Mouse (Mus musculus) limb, embryonic 13.5 days (tissue): ENCODE data around the gene Usp15. TPM values are rescaled to one million over a fixed set of nuclear protein-coding genes. Genes with fewer than 3 reads are reported as not detected.
A peak's percentile ranks its signal among the peaks of the same experiment; 100 is the strongest.
"Not testable (repeated sequence)": the region's sequence is repeated elsewhere in the genome, so short reads cannot be mapped to it uniquely, and the experiment has no call there.

ENCODE experiments used
- ATAC-seq: fragments of 200-750 bp; cut with Nextera tagmentation; 2 replicates; pipeline ENCODE4 v1.8.0; 2017; ENCODE audit warnings: low read depth, moderate number of reproducible peaks, moderate TSS enrichment; ENCODE audit not compliant: low FRiP score
- H3K27ac ChIP-seq: fragments of 300-500 bp; sonication (generic); 2 replicates; pipeline ENCODE4 v1.5.1; 2015; ENCODE audit warnings: inconsistent platforms, mild to moderate bottlenecking, moderate library complexity
- H3K27me3 ChIP-seq: fragments of 300-500 bp; sonication (generic); 2 replicates; pipeline ENCODE4 v1.6.1; 2015; ENCODE audit warnings: mild to moderate bottlenecking, inconsistent platforms
- H3K36me3 ChIP-seq: fragments of 300-500 bp; sonication (generic); 2 replicates; pipeline ENCODE4 v1.6.1; 2015; ENCODE audit warnings: inconsistent platforms, mild to moderate bottlenecking, moderate library complexity
- H3K4me1 ChIP-seq: fragments of 300-500 bp; sonication (generic); 2 replicates; pipeline ENCODE4 v1.6.1; 2015; ENCODE audit warnings: inconsistent platforms
- H3K4me2 ChIP-seq: fragments of 300-500 bp; sonication (generic); replicated peaks from 2 replicates; pipeline ENCODE4 v1.6.1; 2015; ENCODE audit warnings: inconsistent platforms, mild to moderate bottlenecking, moderate library complexity
- H3K4me3 ChIP-seq: fragments of 300-500 bp; sonication (generic); 2 replicates; pipeline ENCODE4 v1.5.1; 2015; ENCODE audit warnings: moderate library complexity, mild to moderate bottlenecking, inconsistent platforms
- H3K9ac ChIP-seq: fragments of 300-500 bp; sonication (generic); 2 replicates; pipeline ENCODE4 v1.6.1; 2015; ENCODE audit warnings: mild to moderate bottlenecking, inconsistent platforms
- H3K9me3 ChIP-seq: fragments of 300-500 bp; sonication (generic); 2 replicates; pipeline ENCODE4 v1.6.1; 2016; ENCODE audit warnings: inconsistent platforms
- WGBS: fragments of 180-500 bp; shearing (Covaris S2); methylation state at CpG from one replicate; pipeline ENCODE4 v1.1.7; 2015; 5-methylcytosine and 5-hydroxymethylcytosine counted together
- polyA plus RNA-seq: library from polyadenylated mRNA; unstranded; fragments of >200 nt; fragmentation: Nextera tagmentation; extraction: Ambion mirVana; gene quantifications from 2 replicates; pipeline ENCODE4 v1.2.1, GENCODE M21; 2015

Gene Usp15
- polyA plus RNA-seq, result 60.6 and 64.0 TPM in 2 replicates

DNA sequence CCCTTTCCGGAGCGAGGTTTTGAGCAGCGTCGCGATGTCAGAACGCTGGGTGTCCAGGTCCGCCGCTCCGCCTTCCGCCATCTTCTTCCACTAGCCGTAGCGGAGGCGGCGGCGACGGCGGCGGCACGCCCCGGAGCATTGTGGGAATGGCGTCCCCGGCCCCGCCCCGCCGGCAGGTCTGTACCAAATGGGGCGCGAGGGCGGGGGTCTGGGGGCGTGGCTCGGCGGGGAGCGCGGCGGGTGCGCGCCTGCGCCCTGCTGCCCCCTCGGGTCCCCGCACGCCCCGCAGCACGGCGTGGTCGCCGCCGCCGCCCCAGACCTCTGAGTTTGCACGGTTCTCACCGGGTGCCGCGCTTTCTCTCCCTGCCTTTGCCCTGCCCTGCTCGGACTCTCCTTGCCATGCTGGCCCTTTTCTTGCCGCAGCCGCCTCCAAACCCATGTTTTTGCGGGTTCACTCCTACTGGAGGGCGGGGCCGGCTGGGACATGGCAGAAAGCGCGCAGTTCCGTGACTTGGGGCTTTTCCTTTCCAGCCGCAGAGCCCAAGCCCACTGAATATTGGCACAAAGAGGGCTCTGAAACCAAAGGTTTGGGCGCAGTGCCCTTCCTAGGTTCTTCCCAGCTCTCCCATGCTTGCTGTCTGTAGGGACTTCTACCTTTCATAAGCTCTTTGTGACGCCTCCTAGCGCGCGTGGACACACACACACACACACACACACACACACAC is at the start of gene Usp15:
Gene Usp15, minus strand, starts transcription at position 161 of the 725 bp plus-strand sequence.
- Histone ChIP-seq H3K27me3 (no peaks in the 10 kb centered on the region), H3K9ac (peak within 1 kb of the TSS; percentile 89), H3K36me3 (no peaks in the 10 kb centered on the region), H3K4me2 (peak within 1 kb of the TSS; percentile 66), H3K4me3 (peak within 1 kb of the TSS; percentile 95), H3K4me1 (peaks cover 11% of the 10 kb centered on the region), H3K9me3 (no peaks in the 10 kb centered on the region), H3K27ac (peak within 1 kb of the TSS; percentile 88)
- ATAC-seq, result peak; percentile 94
- WGBS, result 1% methylated on average over 66 of the region's 66 CpGs

DNA sequence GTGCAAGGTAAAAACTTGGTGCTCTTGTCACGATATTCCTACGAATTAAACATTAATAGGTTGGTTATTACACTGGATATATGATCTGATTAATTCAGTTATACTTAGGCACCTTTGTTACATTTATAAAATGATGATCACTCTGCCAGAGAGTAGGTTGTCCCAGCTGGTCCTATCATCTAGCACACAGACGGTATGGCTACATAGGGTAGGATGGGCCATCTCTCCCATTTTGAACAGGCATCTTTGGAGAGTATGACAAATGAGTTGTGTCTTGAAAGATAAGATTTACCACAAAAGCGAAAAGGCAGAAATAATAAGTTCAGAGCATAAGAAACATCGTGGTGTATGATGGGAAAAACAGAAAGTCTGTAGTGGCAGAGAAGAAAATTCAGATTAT is 32.6 kb upstream of the Usp15 start:
- 87% methylated on average over 5 of the region's 5 CpGs for WGBS
- no peak overlapping the region for H3K4me2 ChIP-seq
- no peaks in the 10 kb centered on the region for H3K36me3 ChIP-seq
- H3K9ac ChIP-seq, result no peak overlapping the region
- H3K4me1 ChIP-seq, result no peaks in the 10 kb centered on the region
- H3K4me3 ChIP-seq, result no peak overlapping the region
- H3K27me3 ChIP-seq, result no peaks in the 10 kb centered on the region
- H3K27ac ChIP-seq, result no peak overlapping the region
- ATAC-seq, result no peak
- no peaks in the 10 kb centered on the region for H3K9me3 ChIP-seq

DNA sequence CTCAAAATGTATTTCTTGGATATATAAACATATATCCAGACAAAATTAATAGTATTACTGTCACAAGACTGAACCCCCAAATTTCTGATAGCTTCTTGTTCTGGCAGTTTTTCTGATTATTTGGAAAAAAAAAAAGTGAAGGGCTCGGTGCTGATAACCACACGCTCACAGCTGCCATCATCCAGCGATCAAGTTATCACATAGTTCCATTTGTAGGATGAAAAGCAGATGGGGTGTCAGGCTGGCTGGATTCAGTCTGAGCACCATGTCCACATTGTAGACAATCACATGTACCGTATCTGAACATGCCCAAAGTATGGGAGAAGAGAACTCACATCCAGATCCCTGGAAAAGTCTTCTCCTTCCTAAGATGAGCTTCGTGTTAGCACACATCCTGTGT is 26.0 kb upstream of the Usp15 start:
- Histone ChIP-seq H3K4me1 (no peaks in the 10 kb centered on the region), H3K4me3 (no peak overlapping the region), H3K9me3 (no peaks in the 10 kb centered on the region), H3K4me2 (no peak overlapping the region), H3K27ac (no peak overlapping the region), H3K27me3 (no peaks in the 10 kb centered on the region), H3K9ac (no peak overlapping the region), H3K36me3 (no peaks in the 10 kb centered on the region)
- no peak for ATAC-seq
- 89% methylated on average over 5 of the region's 5 CpGs for WGBS

DNA sequence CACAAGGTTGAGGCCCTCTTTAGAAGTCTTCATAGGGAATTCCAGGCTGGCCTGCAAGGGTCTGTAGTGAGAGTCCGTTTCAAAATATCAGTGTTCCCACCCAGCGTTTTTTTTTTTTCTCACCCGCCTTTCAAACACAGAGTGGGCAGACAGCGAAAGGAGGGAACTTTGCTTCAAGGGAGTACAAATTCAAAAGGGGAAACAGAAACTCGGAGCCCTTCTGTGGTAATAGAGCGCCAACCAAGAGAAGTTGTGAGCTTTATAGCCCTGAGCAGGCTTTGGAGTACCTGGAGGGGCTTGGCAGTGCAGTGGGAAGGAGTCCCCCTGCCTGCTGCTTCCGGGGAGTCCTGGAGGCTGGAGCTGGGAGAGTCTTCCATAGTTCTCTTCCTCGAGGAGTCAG is 12.7 kb upstream of the Usp15 start:
- 71% methylated on average over 8 of the region's 8 CpGs for WGBS
- ATAC-seq, result no peak

DNA sequence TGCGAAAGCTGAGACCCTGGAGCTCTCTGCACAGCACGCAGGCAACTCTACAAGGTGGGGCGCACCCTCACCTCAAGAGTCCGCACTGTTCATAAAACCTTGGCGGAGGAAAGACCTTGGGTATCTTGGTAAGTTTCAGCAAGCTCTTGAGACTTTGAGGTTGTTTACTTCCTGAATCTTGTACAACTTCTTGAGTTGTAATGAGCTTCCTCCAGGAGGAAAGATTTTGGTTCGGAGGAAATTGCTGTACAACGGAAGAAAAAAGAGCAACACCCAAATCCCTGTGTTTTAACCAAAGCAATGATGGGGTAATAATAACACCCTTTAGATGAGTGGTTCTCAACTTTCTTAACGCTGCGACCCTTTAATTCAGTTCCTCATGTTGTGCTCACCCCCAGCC is 11.5 kb upstream of the Usp15 start:
- Histone ChIP-seq H3K4me2 (no peak overlapping the region), H3K4me3 (no peak overlapping the region), H3K9me3 (no peaks in the 10 kb centered on the region), H3K4me1 (no peaks in the 10 kb centered on the region), H3K27me3 (no peaks in the 10 kb centered on the region), H3K9ac (no peak overlapping the region), H3K36me3 (no peaks in the 10 kb centered on the region), H3K27ac (no peak overlapping the region)
- 92% methylated on average over 9 of the region's 9 CpGs for WGBS
- no peak for ATAC-seq

More for the DNA sequence above, 12.7 kb upstream of the Usp15 start:
- Histone ChIP-seq H3K9ac (no peak overlapping the region), H3K4me3 (no peak overlapping the region), H3K27me3 (no peaks in the 10 kb centered on the region), H3K27ac (no peak overlapping the region), H3K36me3 (no peaks in the 10 kb centered on the region), H3K9me3 (no peaks in the 10 kb centered on the region), H3K4me2 (no peak overlapping the region), H3K4me1 (no peaks in the 10 kb centered on the region)

DNA sequence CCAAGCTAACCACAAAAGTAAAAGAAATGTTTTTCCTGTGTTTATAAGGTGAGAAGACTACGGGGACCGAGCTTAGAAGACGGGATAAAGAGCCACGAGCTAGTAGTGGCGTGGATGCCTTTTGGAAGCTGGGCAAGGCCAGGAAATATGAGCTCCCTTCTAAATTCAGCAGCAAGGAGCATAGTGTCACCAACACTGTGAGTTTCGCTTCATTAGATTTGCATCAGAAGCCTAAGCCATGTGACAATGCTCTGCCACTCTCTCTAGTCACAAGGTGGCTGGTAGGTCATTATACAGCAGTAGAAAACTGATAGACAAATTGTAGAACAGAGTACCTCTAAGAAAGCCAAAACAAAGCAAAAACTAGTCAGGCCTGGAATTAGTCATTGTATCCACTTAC is 9.3 kb upstream of the Usp15 start:
- WGBS, result 78% methylated on average over 6 of the region's 6 CpGs
- Histone ChIP-seq H3K4me1 (no peaks in the 10 kb centered on the region), H3K4me2 (no peak overlapping the region), H3K27me3 (no peaks in the 10 kb centered on the region), H3K27ac (no peak overlapping the region), H3K36me3 (no peaks in the 10 kb centered on the region), H3K4me3 (no peak overlapping the region), H3K9me3 (no peaks in the 10 kb centered on the region), H3K9ac (no peak overlapping the region)
- ATAC-seq, result no peak

DNA sequence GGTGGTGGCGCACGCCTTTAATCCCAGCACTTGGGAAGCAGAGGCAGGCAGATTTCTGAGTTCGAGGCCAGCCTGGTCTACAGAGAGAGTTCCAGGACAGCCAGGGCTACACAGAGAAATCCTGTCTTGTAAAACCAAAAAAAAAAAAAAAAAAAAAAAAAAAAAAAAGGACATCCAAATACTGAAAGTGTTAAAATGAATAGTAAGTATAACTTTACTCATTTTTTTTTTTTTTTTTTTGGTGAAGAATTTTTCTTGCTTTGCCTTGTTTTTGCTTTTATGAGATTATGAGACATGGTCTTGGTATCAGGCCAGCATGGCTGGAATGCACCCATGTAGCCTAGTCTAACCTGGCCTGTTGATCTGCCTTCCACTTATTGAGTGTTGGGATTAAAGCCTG is 8.6 kb upstream of the Usp15 start:
- H3K27me3 ChIP-seq, H3K9ac ChIP-seq, H3K36me3 ChIP-seq, H3K4me1 ChIP-seq, H3K4me3 ChIP-seq, ATAC-seq, H3K9me3 ChIP-seq, H3K4me2 ChIP-seq, H3K27ac ChIP-seq: not testable (repeated sequence)
- 97% methylated on average over 3 of the region's 3 CpGs for WGBS

DNA sequence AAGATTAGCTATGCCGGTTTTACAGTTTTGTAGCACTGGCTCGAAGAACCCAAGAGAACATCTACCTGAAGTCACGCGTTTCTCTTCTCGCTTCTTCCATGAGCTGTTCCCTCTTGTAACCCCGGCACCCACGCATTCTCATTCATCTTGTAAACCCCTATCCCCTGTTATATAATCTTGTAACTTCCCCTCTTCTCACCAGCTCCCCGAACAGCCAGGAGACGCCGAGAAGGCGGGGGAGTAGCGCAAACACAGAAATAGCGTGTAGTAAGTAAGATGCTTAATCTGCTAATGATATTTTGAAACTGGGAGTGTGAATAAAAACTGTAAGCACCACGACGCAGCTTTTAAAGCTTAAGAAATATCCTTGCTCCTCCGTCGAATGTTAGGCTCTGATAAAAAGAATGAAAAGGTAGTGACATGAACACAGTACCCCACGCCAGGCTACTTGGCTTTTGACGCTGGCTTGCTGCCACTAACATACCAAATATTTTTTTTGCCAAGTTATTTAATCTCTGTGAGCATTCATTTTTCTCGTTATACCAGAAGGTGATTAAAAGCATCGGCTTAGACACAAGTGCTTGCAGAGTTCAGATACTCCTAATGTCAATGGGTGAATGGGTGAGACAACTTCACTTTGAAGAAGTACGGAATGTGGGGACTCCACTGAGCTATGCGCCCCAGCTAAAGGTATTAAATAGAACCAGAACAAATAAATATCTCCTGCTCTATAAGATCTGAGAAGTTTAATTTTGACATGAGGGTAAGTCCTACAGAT is 5.4 kb upstream of the Usp15 start:
- Histone ChIP-seq H3K36me3 (no peaks in the 10 kb centered on the region), H3K4me1 (no peaks in the 10 kb centered on the region; the same call in 1 of the 2 replicates), H3K27ac (no peak overlapping the region), H3K27me3 (no peaks in the 10 kb centered on the region), H3K9me3 (no peaks in the 10 kb centered on the region), H3K4me3 (no peak overlapping the region), H3K9ac (no peak overlapping the region), H3K4me2 (no peak overlapping the region)
- no peak for ATAC-seq
- 86% methylated on average over 23 of the region's 23 CpGs for WGBS

DNA sequence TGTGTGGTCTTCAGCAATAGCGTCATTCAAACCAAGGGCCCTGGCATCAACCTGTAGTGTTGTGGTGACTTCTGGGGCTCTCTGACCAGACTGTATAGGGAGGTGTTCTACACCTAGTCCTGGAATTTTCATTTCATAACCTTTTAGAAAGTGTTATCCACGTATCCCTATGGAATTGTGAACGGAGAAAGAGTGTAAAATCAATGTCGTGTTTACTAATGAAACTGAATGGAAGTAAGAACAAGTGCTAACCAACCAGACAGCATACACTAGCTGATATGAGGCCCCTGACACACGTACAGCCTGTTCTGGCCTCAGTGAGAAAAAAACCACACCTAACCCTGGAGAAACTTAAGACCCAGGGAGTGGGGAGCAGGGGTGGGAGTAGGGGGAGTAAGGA is 4.6 kb upstream of the Usp15 start:
- WGBS, result 84% methylated on average over 5 of the region's 5 CpGs
- Histone ChIP-seq H3K4me1 (no peaks in the 10 kb centered on the region; the same call in 1 of the 2 replicates), H3K9ac (no peak overlapping the region), H3K9me3 (no peaks in the 10 kb centered on the region), H3K27me3 (no peaks in the 10 kb centered on the region), H3K27ac (no peak overlapping the region), H3K4me3 (no peak overlapping the region), H3K4me2 (no peak overlapping the region), H3K36me3 (no peaks in the 10 kb centered on the region)
- ATAC-seq, result no peak

DNA sequence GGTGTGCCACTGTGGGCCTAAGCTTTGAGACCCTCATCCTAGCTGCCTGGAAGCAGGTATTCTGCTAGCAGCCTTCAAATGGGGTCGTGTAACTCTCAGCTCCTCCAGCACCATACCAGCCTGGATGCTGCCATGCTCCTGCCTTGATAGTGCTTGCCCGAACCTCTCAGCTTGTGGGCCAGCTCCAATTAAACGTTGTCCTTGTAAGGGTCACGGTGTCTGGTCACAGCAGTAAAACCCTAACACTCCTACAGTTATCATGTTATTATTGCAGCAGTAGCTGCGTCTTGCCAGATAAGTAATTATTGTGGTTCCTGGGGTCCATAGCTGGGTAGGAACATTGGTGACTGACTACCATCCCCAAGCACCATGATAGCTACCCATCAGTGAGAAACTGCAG is 4.2 kb upstream of the Usp15 start:
- no peak for ATAC-seq
- no peak overlapping the region for H3K9ac ChIP-seq
- H3K36me3 ChIP-seq, result no peaks in the 10 kb centered on the region
- no peak overlapping the region for H3K4me2 ChIP-seq
- no peak overlapping the region for H3K27ac ChIP-seq
- H3K4me1 ChIP-seq, result no peaks in the 10 kb centered on the region; the same call in 1 of the 2 replicates
- H3K9me3 ChIP-seq, result no peaks in the 10 kb centered on the region
- H3K4me3 ChIP-seq, result no peak overlapping the region
- H3K27me3 ChIP-seq, result no peaks in the 10 kb centered on the region
- WGBS, result 89% methylated on average over 5 of the region's 5 CpGs

DNA sequence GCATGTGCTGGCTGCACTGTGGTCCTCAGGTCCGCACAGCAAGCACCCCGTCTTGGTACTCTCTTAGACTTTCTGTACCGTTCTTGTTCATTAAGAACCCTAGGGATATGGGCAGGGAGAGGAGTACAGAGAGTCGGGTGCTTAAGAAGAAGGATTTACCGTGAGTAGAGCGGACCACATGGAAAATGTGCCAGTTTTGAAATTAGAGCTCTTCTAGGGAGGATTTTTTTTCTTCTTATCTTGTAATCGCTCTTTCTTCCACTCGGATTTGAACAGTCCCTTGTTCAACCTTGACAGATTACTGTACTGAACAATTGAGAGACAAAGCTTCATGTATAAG is 3.5 kb upstream of the Usp15 start:
- Histone ChIP-seq H3K4me1 (peaks cover 6% of the 10 kb centered on the region), H3K4me3 (no peak overlapping the region), H3K9ac (no peak overlapping the region), H3K36me3 (no peaks in the 10 kb centered on the region), H3K27me3 (no peaks in the 10 kb centered on the region), H3K27ac (no peak overlapping the region), H3K9me3 (no peaks in the 10 kb centered on the region), H3K4me2 (no peak overlapping the region)
- ATAC-seq, result no peak
- WGBS, result 84% methylated on average over 8 of the region's 8 CpGs

DNA sequence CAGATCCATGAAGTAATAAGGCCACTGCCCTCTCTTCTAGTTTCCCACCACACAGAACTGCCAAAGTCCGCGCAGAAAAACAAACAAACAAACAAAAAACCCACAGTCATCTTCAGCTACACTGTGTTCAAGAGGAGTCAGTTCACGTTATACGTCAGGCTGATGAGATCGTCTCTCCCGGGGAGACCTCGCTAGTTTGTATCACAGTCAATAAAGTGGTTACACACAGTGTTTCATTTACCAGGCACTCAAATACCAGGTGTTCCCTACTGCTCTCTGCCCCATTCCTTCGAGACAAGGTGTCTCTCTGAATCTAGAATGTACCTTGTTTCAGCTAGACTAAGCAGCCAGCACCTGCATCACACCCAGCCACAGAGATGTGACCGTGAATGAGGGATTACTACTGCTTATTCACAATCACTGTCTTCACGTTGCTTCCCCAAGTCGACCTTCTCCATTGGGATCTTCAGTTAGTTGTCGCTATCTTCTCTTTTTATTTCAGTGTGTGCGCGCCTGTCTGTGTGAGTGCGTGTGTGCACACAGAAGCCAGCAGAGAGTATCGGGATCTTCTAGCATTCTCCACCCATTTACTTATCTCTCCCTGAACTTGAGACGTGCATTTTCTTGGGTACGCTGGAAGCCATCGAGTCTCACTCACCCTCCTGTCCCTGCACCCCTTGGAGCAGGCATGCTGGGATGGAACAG is 3.0 kb upstream of the Usp15 start:
- Histone ChIP-seq H3K36me3 (no peaks in the 10 kb centered on the region), H3K9ac (no peak overlapping the region), H3K4me2 (no peak overlapping the region), H3K27me3 (no peaks in the 10 kb centered on the region), H3K27ac (no peak overlapping the region), H3K4me3 (no peak overlapping the region), H3K9me3 (no peaks in the 10 kb centered on the region), H3K4me1 (peaks cover 10% of the 10 kb centered on the region)
- ATAC-seq, result no peak
- 81% methylated on average over 19 of the region's 19 CpGs for WGBS
